18 mouse cellular contexts compared by ENCODE assay signal in genomic region chrX:75403350-75403749, GRCm38 (mm10). TPM values are rescaled to one million over a fixed set of nuclear protein-coding genes. Genes with fewer than 3 reads are reported as not detected.
A peak's percentile ranks its signal among the peaks of the same experiment; 100 is the strongest.
DNase-seq lines count a peak whose midpoint lies in the region; ATAC-seq and TF ChIP-seq lines count a peak whose summit lies in the region.
"Had no signal": no experiment of that assay in that cellular context is flagged by ENCODE, and none has a peak within 500 bp of the region (broad histone marks: within the 10 kb centered on the region; RNA-seq: fewer than 3 reads in every experiment).

No protein-coding gene starts in this region.

- no peak for TF ChIP-seq POLR2A in MEL (IDR thresholded peaks at IDR 0.05; ENCODE audit: control insufficient read depth in 1 of 2, insufficient read depth in 1 of 2, low read depth in 1 of 2, low read length in 2 of 2, poor library complexity in 1 of 2)

- H3K9ac ChIP-seq in heart, embryonic 15.5 days, result no peak overlapping the region
- no peak overlapping the region for H3K9ac ChIP-seq in heart, embryonic 11.5 days (ENCODE audit: low read depth, low read length)
- H3K9ac ChIP-seq in MEL (ENCODE audit: control insufficient read depth, low read depth, low read length, poor library complexity, severe bottlenecking), result no peak overlapping the region
- no peak overlapping the region for H3K9ac ChIP-seq in liver, embryonic 16.5 days (ENCODE audit: low read depth, low read length)
- H3K9ac ChIP-seq: embryonic facial prominence, embryonic 12.5 days; forebrain, embryonic 13.5 days; hindbrain, embryonic 13.5 days; intestine, embryonic 15.5 days had no signal

- H3K27me3 ChIP-seq in heart, embryonic 15.5 days, result no peaks in the 10 kb centered on the region
- no peaks in the 10 kb centered on the region for H3K27me3 ChIP-seq in heart, embryonic 11.5 days (ENCODE audit: control insufficient read depth, insufficient read depth, low read length)
- no peaks in the 10 kb centered on the region for H3K27me3 ChIP-seq in MEL (ENCODE audit: control insufficient read depth in 1 of 2, insufficient read depth in 2 of 2, low read length in 2 of 2)
- no peaks in the 10 kb centered on the region for H3K27me3 ChIP-seq in liver, embryonic 16.5 days (ENCODE audit: control insufficient read depth, insufficient read depth, low read depth, low read length)
- H3K27me3 ChIP-seq: CH12.LX; embryonic facial prominence, embryonic 12.5 days; forebrain, embryonic 13.5 days; hindbrain, embryonic 13.5 days; intestine, embryonic 15.5 days had no signal

- no peak overlapping the region for H3K4me3 ChIP-seq in heart, embryonic 15.5 days
- H3K4me3 ChIP-seq in heart, embryonic 11.5 days (ENCODE audit: low read depth, low read length), result no peak overlapping the region
- H3K4me3 ChIP-seq in MEL (ENCODE audit: control insufficient read depth in 1 of 2, insufficient read depth in 1 of 2, low read depth in 2 of 2, low read length in 2 of 2), result no peak overlapping the region
- no peak overlapping the region for H3K4me3 ChIP-seq in liver, embryonic 16.5 days (ENCODE audit: low read depth, low read length)
- H3K4me3 ChIP-seq: embryonic facial prominence, embryonic 12.5 days; forebrain, embryonic 13.5 days; gastrocnemius, adult 2 months; hindbrain, embryonic 13.5 days; intestine, embryonic 15.5 days had no signal

- ATAC-seq in heart, embryonic 15.5 days (replicated peaks; ENCODE audit: insufficient number of reproducible peaks, insufficient read depth, low FRiP score, low read depth), result no peak
- ATAC-seq in heart, embryonic 11.5 days (replicated peaks; ENCODE audit: insufficient number of reproducible peaks, low FRiP score, low TSS enrichment), result no peak
- peak; percentile 59 for ATAC-seq in erythroblast, adult 5-6 weeks (replicated peaks; ENCODE audit: low FRiP score, poor library complexity, severe bottlenecking)
- no peak for ATAC-seq in liver, embryonic 16.5 days (ENCODE audit: low read depth)
- ATAC-seq: forebrain, embryonic 13.5 days; intestine, embryonic 15.5 days had no signal

- no peak for TF ChIP-seq EP300 in MEL (IDR thresholded peaks at IDR 0.05; ENCODE audit: low read depth in 1 of 2, low read length in 2 of 2)

- TF ChIP-seq CTCF in MEL (IDR thresholded peaks at IDR 0.05 in 2 of 3, conservative IDR thresholded peaks at IDR 0.05 in 1 of 3; ENCODE audit: control insufficient read depth in 1 of 3, insufficient read depth in 1 of 3, low read depth in 2 of 3, low read length in 3 of 3, poor library complexity in 1 of 3, severe bottlenecking in 1 of 3), result no peak

- H3K36me3 ChIP-seq in heart, embryonic 15.5 days, result no peaks in the 10 kb centered on the region
- no peaks in the 10 kb centered on the region for H3K36me3 ChIP-seq in heart, embryonic 11.5 days (ENCODE audit: control insufficient read depth, insufficient read depth, low read length)
- H3K36me3 ChIP-seq in MEL (ENCODE audit: control insufficient read depth in 1 of 2, insufficient read depth in 2 of 2, low read length in 2 of 2), result peaks cover 2 to 10% of the 10 kb centered on the region in 2 experiments; a peak in 3 of 4 replicates
- no peaks in the 10 kb centered on the region; the same call in 1 of the 2 replicates for H3K36me3 ChIP-seq in liver, embryonic 16.5 days (ENCODE audit: control insufficient read depth, insufficient read depth)
- H3K36me3 ChIP-seq: embryonic facial prominence, embryonic 12.5 days; hindbrain, embryonic 13.5 days; intestine, embryonic 15.5 days had no signal

- no peaks in the 10 kb centered on the region for H3K79me2 ChIP-seq in MEL (ENCODE audit: control insufficient read depth, insufficient read depth, low read length, poor library complexity)

- H3K4me2 ChIP-seq in heart, embryonic 15.5 days, result no peak overlapping the region
- no peak overlapping the region for H3K4me2 ChIP-seq in heart, embryonic 11.5 days
- no peak overlapping the region for H3K4me2 ChIP-seq in liver, embryonic 16.5 days (ENCODE audit: low read depth, low read length)
- H3K4me2 ChIP-seq: embryonic facial prominence, embryonic 12.5 days; forebrain, embryonic 13.5 days; hindbrain, embryonic 13.5 days; intestine, embryonic 15.5 days had no signal

- H3K27ac ChIP-seq in heart, embryonic 15.5 days, result 0 out of 2 replicates have a peak overlapping the region, but pooled peaks have one; percentile 12
- H3K27ac ChIP-seq in heart, embryonic 11.5 days (ENCODE audit: low read depth, low read length), result no peak overlapping the region
- peak overlapping the region; percentile 47 for H3K27ac ChIP-seq in MEL (ENCODE audit: control insufficient read depth, low read depth, low read length)
- H3K27ac ChIP-seq in liver, embryonic 16.5 days (ENCODE audit: low read length), result peak overlapping the region; percentile 81
- H3K27ac ChIP-seq: embryonic facial prominence, embryonic 12.5 days; forebrain, embryonic 13.5 days; gastrocnemius, adult 2 months; hindbrain, embryonic 13.5 days; intestine, embryonic 15.5 days had no signal

- TF ChIP-seq RAD21 in MEL (IDR thresholded peaks at IDR 0.05; ENCODE audit: low read depth, low read length), result no peak

- DNase-seq in MEL (ENCODE audit: low read depth, low spot score), result no peak
- no peak for DNase-seq in spleen, postnatal 4 days (ENCODE audit: low spot score in 2 of 2)
- DNase-seq in kidney, adult 8-10 months, result no peak
- DNase-seq: adrenal gland, postnatal 25 days; cerebellum, adult 18-20 months; cerebellum, postnatal 10 days; gastrocnemius, adult 2 months; gastrocnemius, postnatal 25 days; heart, postnatal 4 days had no signal

- no peaks in the 10 kb centered on the region for H3K4me1 ChIP-seq in heart, embryonic 15.5 days (replicated peaks)
- H3K4me1 ChIP-seq in heart, embryonic 11.5 days (ENCODE audit: control insufficient read depth, insufficient read depth, low read length), result no peaks in the 10 kb centered on the region
- peaks cover 0 to 7% of the 10 kb centered on the region in 2 experiments; a peak in 3 of 4 replicates for H3K4me1 ChIP-seq in MEL (ENCODE audit: control insufficient read depth in 1 of 2, insufficient read depth in 2 of 2, low read length in 2 of 2)
- H3K4me1 ChIP-seq in liver, embryonic 16.5 days (ENCODE audit: control insufficient read depth, low read depth, low read length), result peaks cover 12% of the 10 kb centered on the region
- H3K4me1 ChIP-seq: embryonic facial prominence, embryonic 12.5 days; forebrain, embryonic 13.5 days; hindbrain, embryonic 13.5 days; intestine, embryonic 15.5 days had no signal

- H3K9me3 ChIP-seq in heart, embryonic 15.5 days (replicated peaks), result no peaks in the 10 kb centered on the region
- H3K9me3 ChIP-seq in heart, embryonic 11.5 days (replicated peaks; ENCODE audit: control insufficient read depth, low read length), result no peaks in the 10 kb centered on the region
- H3K9me3 ChIP-seq in MEL (replicated peaks; ENCODE audit: insufficient read depth, low read length), result no peaks in the 10 kb centered on the region
- no peaks in the 10 kb centered on the region for H3K9me3 ChIP-seq in liver, embryonic 16.5 days (replicated peaks; ENCODE audit: control insufficient read depth, low read length)
- H3K9me3 ChIP-seq: embryonic facial prominence, embryonic 12.5 days; forebrain, embryonic 13.5 days; hindbrain, embryonic 13.5 days; intestine, embryonic 15.5 days had no signal

RNA-seq across cellular contexts. Expression of gene Cmc4, which starts 13.0 kb away (rescaled TPM):
- polyA plus RNA-seq in heart, embryonic 15.5 days (2015; fragmentation: Nextera tagmentation; extraction: Ambion mirVana), result 19.4 and 22.8 TPM in 2 replicates
- polyA plus RNA-seq in heart, embryonic 11.5 days (2014; fragmentation: Nextera tagmentation; extraction: Ambion mirVana), result 15.8 and 18.7 TPM in 2 replicates
- total RNA-seq in MEL (2012; rRNA removed), result 10.6 and 11.9 TPM in 2 replicates
- 10 to 100 TPM in 1 of 2 experiments, not detected in 1; 10.7 TPM for polyA plus RNA-seq in MEL (2012; ENCODE audit: insufficient read depth in 1 of 2, insufficient read length in 2 of 2, low read depth in 1 of 2, low replicate concordance in 2 of 2, missing spikeins in 1 of 2)
- total RNA-seq in erythroblast, adult 5-6 weeks (2015; ENCODE audit: low replicate concordance), result 172 and 187 TPM in 2 replicates
- 78.7 and 97.6 TPM in 2 replicates for total RNA-seq in erythroblast, adult 5-6 weeks (2017; ENCODE audit: low replicate concordance)
- polyA plus RNA-seq in liver, embryonic 16.5 days (2015; fragmentation: Nextera tagmentation; extraction: Ambion mirVana), result 11.2 and 12.2 TPM in 2 replicates

RNA-seq across cellular contexts. Expression of gene Mtcp1, which starts 13.0 kb away (rescaled TPM):
- 5.3 and 6.6 TPM in 2 replicates for polyA plus RNA-seq in heart, embryonic 15.5 days (2015; fragmentation: Nextera tagmentation; extraction: Ambion mirVana)
- polyA plus RNA-seq in heart, embryonic 11.5 days (2014; fragmentation: Nextera tagmentation; extraction: Ambion mirVana), result 7.0 and 8.3 TPM in 2 replicates
- total RNA-seq in MEL (2012; rRNA removed), result 4.3 TPM in 2 replicates
- polyA plus RNA-seq in MEL (2012; ENCODE audit: insufficient read depth in 1 of 2, insufficient read length in 2 of 2, low read depth in 1 of 2, low replicate concordance in 2 of 2, missing spikeins in 1 of 2), result 1 to 10 TPM in 1 of 2 experiments, not detected in 1; 7.6 TPM
- total RNA-seq in erythroblast, adult 5-6 weeks (2015; ENCODE audit: low replicate concordance), result 52.3 and 67.1 TPM in 2 replicates
- total RNA-seq in erythroblast, adult 5-6 weeks (2017; ENCODE audit: low replicate concordance), result 104 and 116 TPM in 2 replicates
- polyA plus RNA-seq in liver, embryonic 16.5 days (2015; fragmentation: Nextera tagmentation; extraction: Ambion mirVana), result 5.3 and 6.3 TPM in 2 replicates

RNA-seq across cellular contexts. Expression of gene Brcc3, which starts 13.1 kb away (rescaled TPM):
- 45.8 and 49.8 TPM in 2 replicates for polyA plus RNA-seq in heart, embryonic 15.5 days (2015; fragmentation: Nextera tagmentation; extraction: Ambion mirVana)
- polyA plus RNA-seq in heart, embryonic 11.5 days (2014; fragmentation: Nextera tagmentation; extraction: Ambion mirVana), result 51.8 and 53.1 TPM in 2 replicates
- total RNA-seq in MEL (2012; rRNA removed), result 18.4 and 18.6 TPM in 2 replicates
- polyA plus RNA-seq in MEL (2012; ENCODE audit: insufficient read depth in 1 of 2, insufficient read length in 2 of 2, low read depth in 1 of 2, low replicate concordance in 2 of 2, missing spikeins in 1 of 2), result 10 to 100 TPM in 1 of 2 experiments, not detected in 1; 51.7 TPM
- total RNA-seq in erythroblast, adult 5-6 weeks (2015; ENCODE audit: low replicate concordance), result 21.1 and 27.1 TPM in 2 replicates
- 26.3 and 36.5 TPM in 2 replicates for total RNA-seq in erythroblast, adult 5-6 weeks (2017; ENCODE audit: low replicate concordance)
- polyA plus RNA-seq in liver, embryonic 16.5 days (2015; fragmentation: Nextera tagmentation; extraction: Ambion mirVana), result 29.3 and 34.1 TPM in 2 replicates

RNA-seq across cellular contexts. Expression of gene F8, which starts 20.9 kb away (rescaled TPM):
- polyA plus RNA-seq in heart, embryonic 15.5 days (2015; fragmentation: Nextera tagmentation; extraction: Ambion mirVana), result 1.4 and 1.9 TPM in 2 replicates
- polyA plus RNA-seq in heart, embryonic 11.5 days (2014; fragmentation: Nextera tagmentation; extraction: Ambion mirVana), result 1.4 and 2.5 TPM in 2 replicates
- total RNA-seq in MEL (2012; rRNA removed), result 0.65 and 1.1 TPM in 2 replicates
- polyA plus RNA-seq in MEL (2012; ENCODE audit: insufficient read depth in 1 of 2, insufficient read length in 2 of 2, low read depth in 1 of 2, low replicate concordance in 2 of 2, missing spikeins in 1 of 2), result under 1 TPM in 1 of 2 experiments, not detected in 1; 0.67 TPM
- total RNA-seq in erythroblast, adult 5-6 weeks (2015; ENCODE audit: low replicate concordance), result 5.9 and 9.4 TPM in 2 replicates
- total RNA-seq in erythroblast, adult 5-6 weeks (2017; ENCODE audit: low replicate concordance), result 8.9 and 10.5 TPM in 2 replicates
- 2.4 and 2.9 TPM in 2 replicates for polyA plus RNA-seq in liver, embryonic 16.5 days (2015; fragmentation: Nextera tagmentation; extraction: Ambion mirVana)

RNA-seq across cellular contexts. Expression of gene Fundc2, which starts 21.2 kb away (rescaled TPM):
- 65.1 and 95.2 TPM in 2 replicates for polyA plus RNA-seq in heart, embryonic 15.5 days (2015; fragmentation: Nextera tagmentation; extraction: Ambion mirVana)
- 69.9 and 71.3 TPM in 2 replicates for polyA plus RNA-seq in heart, embryonic 11.5 days (2014; fragmentation: Nextera tagmentation; extraction: Ambion mirVana)
- 17.0 and 18.0 TPM in 2 replicates for total RNA-seq in MEL (2012; rRNA removed)
- 10 to 100 TPM in 1 of 2 experiments, not detected in 1; 41.5 TPM for polyA plus RNA-seq in MEL (2012; ENCODE audit: insufficient read depth in 1 of 2, insufficient read length in 2 of 2, low read depth in 1 of 2, low replicate concordance in 2 of 2, missing spikeins in 1 of 2)
- 33.9 and 52.6 TPM in 2 replicates for total RNA-seq in erythroblast, adult 5-6 weeks (2015; ENCODE audit: low replicate concordance)
- total RNA-seq in erythroblast, adult 5-6 weeks (2017; ENCODE audit: low replicate concordance), result 21.0 and 35.0 TPM in 2 replicates
- 20.6 and 22.9 TPM in 2 replicates for polyA plus RNA-seq in liver, embryonic 16.5 days (2015; fragmentation: Nextera tagmentation; extraction: Ambion mirVana)
